Mouse (Mus musculus): ENCODE data around the gene Rpl38. TPM values are rescaled to one million over a fixed set of nuclear protein-coding genes. Genes with fewer than 3 reads are reported as not detected.
"Not testable (repeated sequence)": the region's sequence is repeated elsewhere in the genome, so short reads cannot be mapped to it uniquely, and the experiment has no call there.

The Rpl38 gene
- polyA plus RNA-seq, 1 experiment from 2014 or later: 926 TPM

GRCm38 (mm10) chr11:114674180-114674579 lies 5.9 kb downstream of the Rpl38 start:
- Histone ChIP-seq H3K9me3 (ENCODE audit: control insufficient read depth, low read length) (no peaks in the 10 kb centered on the region), H3K27me3 (replicated peaks; ENCODE audit: control insufficient read depth, insufficient read depth, low read length) (no peaks in the 10 kb centered on the region), H3K27ac (ENCODE audit: low read length) (no peak overlapping the region), H3K36me3 (ENCODE audit: control insufficient read depth, insufficient read depth, low read length) (peaks cover 6% of the 10 kb centered on the region; the same call in 1 of the 2 replicates), H3K4me2 (ENCODE audit: low read depth, low read length) (no peak overlapping the region), H3K4me3 (ENCODE audit: low read length) (no peak overlapping the region), H3K9ac (ENCODE audit: low read depth, low read length) (no peak overlapping the region), H3K4me1 (ENCODE audit: control insufficient read depth, insufficient read depth, low read length) (peaks cover 33% of the 10 kb centered on the region)
- no peak for ATAC-seq
- 46% methylated on average over 8 of the region's 8 CpGs for WGBS

- Histone ChIP-seq H3K4me2 (ENCODE audit: low read depth, low read length) (peak overlapping the region; percentile 85), H3K4me3 (ENCODE audit: low read length) (peak overlapping the region; percentile 74), H3K4me1 (ENCODE audit: control insufficient read depth, insufficient read depth, low read length) (peaks cover 36% of the 10 kb centered on the region)
- ATAC-seq; H3K9me3 ChIP-seq (ENCODE audit: control insufficient read depth, low read length); H3K27me3 ChIP-seq (replicated peaks; ENCODE audit: control insufficient read depth, insufficient read depth, low read length); H3K9ac ChIP-seq (ENCODE audit: low read depth, low read length); H3K36me3 ChIP-seq (ENCODE audit: control insufficient read depth, insufficient read depth, low read length); H3K27ac ChIP-seq (ENCODE audit: low read length): not testable (repeated sequence)
- 93% methylated on average over 2 of the region's 3 CpGs for WGBS
These were observed 6.5 kb downstream of the Rpl38 start for GRCm38 (mm10) chr11:114674796-114675195.

- Histone ChIP-seq H3K36me3 (ENCODE audit: control insufficient read depth, insufficient read depth, low read length) (peaks cover 6% of the 10 kb centered on the region; the same call in 1 of the 2 replicates), H3K9me3 (ENCODE audit: control insufficient read depth, low read length) (no peaks in the 10 kb centered on the region), H3K9ac (ENCODE audit: low read depth, low read length) (peak within 1 kb of the TSS; percentile 79), H3K4me3 (ENCODE audit: low read length) (peak within 1 kb of the TSS; percentile 74), H3K4me1 (ENCODE audit: control insufficient read depth, insufficient read depth, low read length) (peaks cover 36% of the 10 kb centered on the region), H3K27me3 (replicated peaks; ENCODE audit: control insufficient read depth, insufficient read depth, low read length) (no peaks in the 10 kb centered on the region), H3K4me2 (ENCODE audit: low read depth, low read length) (peak within 1 kb of the TSS; percentile 85), H3K27ac (ENCODE audit: low read length) (peak within 1 kb of the TSS; percentile 87)
- WGBS: under 1% methylated on average over 40 of the region's 40 CpGs
- ATAC-seq: peak; percentile 88
These were observed 7.1 kb downstream of the Rpl38 start, which contains the start of gene Ttyh2 for GRCm38 (mm10) chr11:114675341-114675825. TSS of gene Ttyh2 (plus strand) at chr11:114675431.

GRCm38 (mm10) chr11:114675826-114676401 lies 7.6 kb downstream of the Rpl38 start:
- Histone ChIP-seq H3K4me3 (ENCODE audit: low read length) (peak overlapping the region; percentile 74), H3K27ac (ENCODE audit: low read length) (peak overlapping the region; percentile 87), H3K4me2 (ENCODE audit: low read depth, low read length) (peak overlapping the region; percentile 85), H3K9me3 (ENCODE audit: control insufficient read depth, low read length) (no peaks in the 10 kb centered on the region), H3K27me3 (replicated peaks; ENCODE audit: control insufficient read depth, insufficient read depth, low read length) (no peaks in the 10 kb centered on the region), H3K36me3 (ENCODE audit: control insufficient read depth, insufficient read depth, low read length) (peaks cover 6% of the 10 kb centered on the region; the same call in 1 of the 2 replicates), H3K4me1 (ENCODE audit: control insufficient read depth, insufficient read depth, low read length) (peaks cover 32% of the 10 kb centered on the region), H3K9ac (ENCODE audit: low read depth, low read length) (peak overlapping the region; percentile 79)
- WGBS: 3% methylated on average over 27 of the region's 27 CpGs
- peak; percentile 42 for ATAC-seq

GRCm38 (mm10) chr11:114676431-114676830 lies 8.1 kb downstream of the Rpl38 start:
- Histone ChIP-seq H3K9ac (ENCODE audit: low read depth, low read length) (peak overlapping the region; percentile 79), H3K4me3 (ENCODE audit: low read length) (peak overlapping the region; percentile 74), H3K4me2 (ENCODE audit: low read depth, low read length) (peak overlapping the region; percentile 85), H3K27ac (ENCODE audit: low read length) (peak overlapping the region; percentile 87), H3K36me3 (ENCODE audit: control insufficient read depth, insufficient read depth, low read length) (peaks cover 6% of the 10 kb centered on the region; the same call in 1 of the 2 replicates), H3K9me3 (ENCODE audit: control insufficient read depth, low read length) (no peaks in the 10 kb centered on the region), H3K27me3 (replicated peaks; ENCODE audit: control insufficient read depth, insufficient read depth, low read length) (no peaks in the 10 kb centered on the region), H3K4me1 (ENCODE audit: control insufficient read depth, insufficient read depth, low read length) (peaks cover 26% of the 10 kb centered on the region)
- 14% methylated on average over 14 of the region's 14 CpGs for WGBS
- ATAC-seq: peak; percentile 66

- WGBS: 47% methylated on average over 9 of the region's 9 CpGs
- Histone ChIP-seq H3K4me3 (ENCODE audit: low read length) (peak overlapping the region; percentile 74), H3K27me3 (replicated peaks; ENCODE audit: control insufficient read depth, insufficient read depth, low read length) (no peaks in the 10 kb centered on the region), H3K27ac (ENCODE audit: low read length) (peak overlapping the region; percentile 87), H3K4me2 (ENCODE audit: low read depth, low read length) (peak overlapping the region; percentile 85), H3K9me3 (ENCODE audit: control insufficient read depth, low read length) (no peaks in the 10 kb centered on the region), H3K36me3 (ENCODE audit: control insufficient read depth, insufficient read depth, low read length) (peaks cover 2% of the 10 kb centered on the region; the same call in 1 of the 2 replicates), H3K4me1 (ENCODE audit: control insufficient read depth, insufficient read depth, low read length) (peaks cover 24% of the 10 kb centered on the region), H3K9ac (ENCODE audit: low read depth, low read length) (peak overlapping the region; percentile 79)
- no peak for ATAC-seq
These were observed 8.7 kb downstream of the Rpl38 start for GRCm38 (mm10) chr11:114676896-114677530.

GRCm38 (mm10) chr11:114679582-114679981 lies 11.3 kb downstream of the Rpl38 start:
- H3K36me3 ChIP-seq (ENCODE audit: control insufficient read depth, insufficient read depth, low read length): no peaks in the 10 kb centered on the region
- H3K4me2 ChIP-seq (ENCODE audit: low read depth, low read length): 0 out of 2 replicates have a peak overlapping the region, but pooled peaks have one; percentile 9
- peak overlapping the region; percentile 68 for H3K27ac ChIP-seq (ENCODE audit: low read length)
- no peak for ATAC-seq
- H3K4me1 ChIP-seq (ENCODE audit: control insufficient read depth, insufficient read depth, low read length): peaks cover 27% of the 10 kb centered on the region
- 44% methylated on average over 8 of the region's 8 CpGs for WGBS
- H3K4me3 ChIP-seq (ENCODE audit: low read length): no peak overlapping the region
- H3K27me3 ChIP-seq (replicated peaks; ENCODE audit: control insufficient read depth, insufficient read depth, low read length): no peaks in the 10 kb centered on the region
- no peaks in the 10 kb centered on the region for H3K9me3 ChIP-seq (ENCODE audit: control insufficient read depth, low read length)
- H3K9ac ChIP-seq (ENCODE audit: low read depth, low read length): peak overlapping the region; percentile 25; the same call in 1 of the 2 replicates

- no peaks in the 10 kb centered on the region for H3K27me3 ChIP-seq (replicated peaks; ENCODE audit: control insufficient read depth, insufficient read depth, low read length)
- H3K9me3 ChIP-seq (ENCODE audit: control insufficient read depth, low read length): no peaks in the 10 kb centered on the region
- no peak for ATAC-seq
- H3K4me2 ChIP-seq (ENCODE audit: low read depth, low read length): no peak overlapping the region
- no peak overlapping the region for H3K27ac ChIP-seq (ENCODE audit: low read length)
- peaks cover 27% of the 10 kb centered on the region for H3K4me1 ChIP-seq (ENCODE audit: control insufficient read depth, insufficient read depth, low read length)
- no peaks in the 10 kb centered on the region for H3K36me3 ChIP-seq (ENCODE audit: control insufficient read depth, insufficient read depth, low read length)
- H3K4me3 ChIP-seq (ENCODE audit: low read length): no peak overlapping the region
- no peak overlapping the region for H3K9ac ChIP-seq (ENCODE audit: low read depth, low read length)
- 57% methylated on average over 10 of the region's 10 CpGs for WGBS
These were observed 12.0 kb downstream of the Rpl38 start for GRCm38 (mm10) chr11:114680291-114680690.

GRCm38 (mm10) chr11:114681054-114681453 lies 12.7 kb downstream of the Rpl38 start:
- Histone ChIP-seq H3K4me2 (ENCODE audit: low read depth, low read length) (no peak overlapping the region), H3K9ac (ENCODE audit: low read depth, low read length) (no peak overlapping the region), H3K36me3 (ENCODE audit: control insufficient read depth, insufficient read depth, low read length) (no peaks in the 10 kb centered on the region), H3K4me1 (ENCODE audit: control insufficient read depth, insufficient read depth, low read length) (peaks cover 27% of the 10 kb centered on the region), H3K4me3 (ENCODE audit: low read length) (no peak overlapping the region), H3K27ac (ENCODE audit: low read length) (no peak overlapping the region), H3K27me3 (replicated peaks; ENCODE audit: control insufficient read depth, insufficient read depth, low read length) (no peaks in the 10 kb centered on the region), H3K9me3 (ENCODE audit: control insufficient read depth, low read length) (no peaks in the 10 kb centered on the region)
- no peak for ATAC-seq
- WGBS: 62% methylated on average over 5 of the region's 5 CpGs

Measured in intestine, embryonic 16.5 days (tissue).